In genomic region chr6:94661321-94661720, GRCm38 (mm10) we compare ENCODE assay signal across 25 mouse cellular contexts. TPM values are rescaled to one million over a fixed set of nuclear protein-coding genes. Genes with fewer than 3 reads are reported as not detected.
A peak's percentile ranks its signal among the peaks of the same experiment; 100 is the strongest.
DNase-seq lines count a peak whose midpoint lies in the region; ATAC-seq and TF ChIP-seq lines count a peak whose summit lies in the region.
"Had no signal": no experiment of that assay in that cellular context is flagged by ENCODE, and none has a peak within 500 bp of the region (broad histone marks: within the 10 kb centered on the region; RNA-seq: fewer than 3 reads in every experiment).

No protein-coding gene starts in this region.

- H3K4me3 ChIP-seq in gastrocnemius, adult 2 months: no peak overlapping the region
- H3K4me3 ChIP-seq: forebrain, embryonic 10.5 days; forebrain, embryonic 13.5 days; intestine, embryonic 15.5 days had no signal

- H3K27ac ChIP-seq in gastrocnemius, adult 2 months: peak overlapping the region; percentile 94
- H3K27ac ChIP-seq: forebrain, embryonic 10.5 days; forebrain, embryonic 13.5 days; hindbrain, embryonic 14.5 days; hindbrain, postnatal 0 days; intestine, embryonic 15.5 days had no signal

- intact Hi-C loops in gastrocnemius, adult 2 months (cut with DNase I): no loop called here

- peak; percentile 71 for DNase-seq in gastrocnemius, adult 2 months
- DNase-seq in gastrocnemius, adult 8-10 months (ENCODE audit: low spot score in 2 of 2): no peak
- DNase-seq in T-cell, adult 2 months (ENCODE audit: low spot score): peak; percentile 68
- DNase-seq in induced T-regulatory cell, adult 2 months (ENCODE audit: low read depth): peak; percentile 90
- peak; percentile 63 for DNase-seq in skeletal muscle tissue, adult 2 months (ENCODE audit: low read depth, low spot score)
- no peak for DNase-seq in adrenal gland, postnatal 36 days
- DNase-seq in cerebellum, adult 8-10 months: no peak
- DNase-seq: adrenal gland, adult 8-10 months; adrenal gland, postnatal 25 days; cerebellum, adult 9-10 months; cerebellum, postnatal 14 days; forebrain, postnatal 0 days; gastrocnemius, postnatal 10 days; gastrocnemius, postnatal 36 days; heart, adult 11 months; heart, postnatal 36 days; kidney, adult 11 months; kidney, adult 8-10 months had no signal

- no peak for ATAC-seq in megakaryocyte progenitor cell, adult 5-6 weeks (replicated peaks; ENCODE audit: poor library complexity)
- ATAC-seq: forebrain, embryonic 13.5 days; forebrain, postnatal 0 days; hindbrain, postnatal 0 days; intestine, embryonic 15.5 days; Patski had no signal

- TF ChIP-seq CTCF in gastrocnemius, adult 2 months (IDR thresholded peaks at IDR 0.05): no peak

RNA-seq across cellular contexts. Expression of gene Lrig1, which starts 38.6 kb away (rescaled TPM):
- total RNA-seq in gastrocnemius, adult 2 months (2021): 10 to 100 TPM; 38.9 to 57.9 TPM
- total RNA-seq in gastrocnemius, adult 8-10 months (2022): 10 to 100 TPM; 43.8 to 49.3 (median 48.3) TPM
- total RNA-seq in adrenal gland, postnatal 36 days (2021): 10 to 100 TPM; 11.7 to 14.9 TPM
- 0.24 and 0.44 TPM in 2 replicates for total RNA-seq in megakaryocyte progenitor cell, adult 5-6 weeks (2015)
- 0.74 and 0.79 TPM in 2 replicates for total RNA-seq in megakaryocyte progenitor cell, adult 5-6 weeks (2017)

Comparison
In these comparisons a context has a peak if more than half of its experiments do, and no peak if none do; other contexts are left out.
1. DNase-seq: peak in gastrocnemius, adult 2 months (single experiment), T-cell, adult 2 months (single experiment), induced T-regulatory cell, adult 2 months (single experiment) and skeletal muscle tissue, adult 2 months (single experiment); none in gastrocnemius, adult 8-10 months (0 of 2), adrenal gland, postnatal 36 days (0 of 2) and cerebellum, adult 8-10 months (single experiment).
2. RNA of gene Lrig1, which starts 38.6 kb away (total RNA-seq): 38.9 to 57.9 TPM in gastrocnemius, adult 2 months, 43.8 to 49.3 TPM in gastrocnemius, adult 8-10 months and 11.7 to 14.9 TPM in adrenal gland, postnatal 36 days; 0.24 to 0.79 TPM in megakaryocyte progenitor cell, adult 5-6 weeks; every median in the first group is over 4 times any median in the second.